Mouse (Mus musculus) retina, embryonic 14.5 days (tissue): ENCODE results near the gene Creb5.
A peak's percentile ranks its signal among the peaks of the same experiment; 100 is the strongest.

Experiments used
- DNase-seq: peaks from one replicate; pipeline ENCODE4 v3.0.0-alpha.2; 2015; ENCODE audit warnings: low spot score

Gene Creb5

GRCm38 (mm10) chr6:53491331-53491730, 204.3 kb downstream of the Creb5 start:
- DNase-seq, result no peak

GRCm38 (mm10) chr6:53493864-53494263, 206.8 kb downstream of the Creb5 start:
- DNase-seq, result no peak

- no peak for DNase-seq
Measured at GRCm38 (mm10) chr6:53495667-53496066, 208.6 kb downstream of the Creb5 start.

GRCm38 (mm10) chr6:53496325-53496753, 209.3 kb downstream of the Creb5 start:
- no peak for DNase-seq

- DNase-seq, result no peak
Measured at GRCm38 (mm10) chr6:53497904-53498536, 210.9 kb downstream of the Creb5 start.

- no peak for DNase-seq
Measured at GRCm38 (mm10) chr6:53499621-53500295, 212.7 kb downstream of the Creb5 start.

- DNase-seq, result no peak
Measured at GRCm38 (mm10) chr6:53501236-53501635, 214.2 kb downstream of the Creb5 start.

GRCm38 (mm10) chr6:53506947-53507564, 220.0 kb downstream of the Creb5 start:
- DNase-seq, result no peak

GRCm38 (mm10) chr6:53508847-53509494, 221.9 kb downstream of the Creb5 start:
- no peak for DNase-seq

- peak; percentile 4 for DNase-seq
Measured at GRCm38 (mm10) chr6:53510005-53510404, 222.9 kb downstream of the Creb5 start.

GRCm38 (mm10) chr6:53512226-53512625, 225.2 kb downstream of the Creb5 start:
- no peak for DNase-seq

GRCm38 (mm10) chr6:53513380-53513779, 226.3 kb downstream of the Creb5 start:
- no peak for DNase-seq

- DNase-seq, result no peak
Measured at GRCm38 (mm10) chr6:53514862-53515261, 227.8 kb downstream of the Creb5 start.

- no peak for DNase-seq
Measured at GRCm38 (mm10) chr6:53515611-53516010, 228.5 kb downstream of the Creb5 start.

GRCm38 (mm10) chr6:53517371-53517945, 230.4 kb downstream of the Creb5 start:
- DNase-seq, result no peak

GRCm38 (mm10) chr6:53523743-53524497, 236.8 kb downstream of the Creb5 start:
- no peak for DNase-seq

- DNase-seq, result no peak
Measured at GRCm38 (mm10) chr6:53526460-53526859, 239.4 kb downstream of the Creb5 start.

- DNase-seq, result no peak
Measured at GRCm38 (mm10) chr6:53530742-53531141, 243.7 kb downstream of the Creb5 start.

- DNase-seq, result no peak
Measured at GRCm38 (mm10) chr6:53531461-53531860, 244.4 kb downstream of the Creb5 start.

- no peak for DNase-seq
Measured at GRCm38 (mm10) chr6:53537530-53537929, 250.5 kb downstream of the Creb5 start.

- no peak for DNase-seq
Measured at GRCm38 (mm10) chr6:53541798-53542197, 254.7 kb downstream of the Creb5 start.

GRCm38 (mm10) chr6:53545483-53545900, 258.4 kb downstream of the Creb5 start:
- DNase-seq, result peak; percentile 58
